Mouse (Mus musculus): Measurements from ENCODE around the gene Papss2.

- TF ChIP-seq CTCF (IDR thresholded peaks at IDR 0.05) (no peak), EP300 (IDR thresholded peaks at IDR 0.05) (no peak)
Measured at GRCm38 (mm10) chr19:32553310-32553709, 42.3 kb upstream of the Papss2 start.
